Mouse (Mus musculus) left cerebral cortex, postnatal 4 days (tissue): ENCODE results near the gene Dgcr8. TPM values are rescaled to one million over a fixed set of nuclear protein-coding genes. Genes with fewer than 3 reads are reported as not detected.
A peak's percentile ranks its signal among the peaks of the same experiment; 100 is the strongest.

ENCODE experiments used
- DNase-seq: peaks from one replicate; pipeline ENCODE4 v3.0.0-alpha.2; 2022
- intact Hi-C: fragments of 180-260 bp; cut with DNase I; formaldehyde crosslinking; loops from one replicate; pipeline ENCODE4 v1.15.1; 2025
- microRNA-seq: library from miRNA; unstranded; fragments of <30 nt; microRNA quantifications from one replicate; pipeline ENCODE4 v1.2.0, GENCODE M21; 2022
- total RNA-seq, 2 experiments: library from RNA; stranded (reverse); gene quantifications; 2 replicates each; pipeline ENCODE4 v1.2.3; 2021

The Dgcr8 gene
- total RNA-seq, 2 experiments from 2014 or later = 55.6 to 58.4 TPM

DNA sequence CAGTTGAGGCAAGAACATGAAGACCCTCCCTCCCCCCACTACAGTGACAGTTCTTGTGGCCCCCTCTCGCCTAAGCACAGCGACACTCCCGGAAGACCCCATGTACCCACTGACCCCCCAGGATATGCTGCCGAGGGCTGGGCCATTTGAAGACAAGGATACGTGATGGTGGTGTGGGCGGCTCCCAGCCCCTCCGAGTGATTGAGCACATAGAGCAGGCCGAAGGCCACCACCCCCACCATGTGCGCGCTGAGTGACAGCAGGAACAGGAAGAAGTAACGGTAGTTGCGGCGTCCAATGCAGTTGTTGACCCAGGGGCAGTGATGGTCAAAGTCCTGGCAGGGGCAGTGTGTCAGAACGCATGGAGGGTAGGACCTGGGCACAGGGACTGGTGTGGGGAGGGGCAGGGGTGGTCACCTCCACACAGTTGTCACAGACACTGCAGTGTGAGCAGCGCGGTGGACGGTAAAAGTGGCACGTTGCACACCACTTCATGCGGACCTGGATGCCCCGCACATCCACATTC is 61.1 kb downstream of the Dgcr8 start:
- no peak for DNase-seq
- intact Hi-C loops = no loop called here

- DNase-seq = no peak
- intact Hi-C loops = no loop called here
Measured at GRCm38 (mm10) chr16:18227187-18227586, 61.9 kb downstream of the Dgcr8 start.

- intact Hi-C loops = no loop called here
- DNase-seq = no peak
Measured at GRCm38 (mm10) chr16:18222188-18222587, 66.9 kb downstream of the Dgcr8 start.

- DNase-seq = no peak
- intact Hi-C loops = no loop called here
Measured at GRCm38 (mm10) chr16:18221543-18221898, 67.5 kb downstream of the Dgcr8 start.

- intact Hi-C loops = no loop called here
- DNase-seq = no peak
Measured at GRCm38 (mm10) chr16:18220856-18221542, 68.0 kb downstream of the Dgcr8 start.

DNA sequence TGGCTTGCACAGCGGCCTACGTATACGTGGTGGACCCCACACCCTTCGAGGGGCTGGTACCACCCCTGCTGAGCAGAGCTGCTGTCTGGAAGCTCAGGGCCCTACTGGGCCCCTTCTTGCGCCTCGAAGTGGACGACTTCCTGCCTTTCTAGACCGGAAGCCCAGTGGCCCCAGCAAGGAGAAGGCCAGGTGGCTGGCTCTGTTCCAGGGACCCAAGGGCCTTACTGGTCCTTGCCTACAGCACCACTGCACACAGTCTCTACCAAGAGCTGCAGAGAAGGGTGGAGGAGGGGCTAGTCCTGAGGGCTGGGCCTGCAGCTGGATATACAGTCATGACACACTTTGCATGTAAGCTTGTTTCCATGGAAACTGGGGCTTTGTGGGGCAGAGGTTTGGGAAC is 69.0 kb downstream of the Dgcr8 start:
- intact Hi-C loops = no loop called here
- no peak for DNase-seq

DNA sequence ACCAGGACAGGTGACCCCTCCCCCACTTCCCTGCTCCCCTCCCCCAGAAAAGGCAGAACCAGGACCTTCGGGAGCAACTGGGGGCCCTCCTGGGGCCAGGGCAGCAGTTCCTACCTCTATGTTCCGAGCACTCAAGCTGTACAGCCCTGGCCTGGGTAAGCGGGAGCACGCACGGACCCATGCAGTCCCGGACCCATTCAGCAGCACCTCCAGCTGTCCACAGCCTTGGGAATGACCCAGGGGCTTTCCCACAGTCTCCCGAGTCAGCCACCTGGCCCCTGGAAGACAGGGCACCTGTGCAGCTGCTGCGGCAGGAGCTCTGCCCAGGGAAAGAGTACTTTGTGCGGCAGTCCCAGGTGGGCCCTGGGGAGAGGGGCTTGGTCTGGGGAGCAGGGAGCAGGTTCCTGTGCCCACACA is 70.5 kb downstream of the Dgcr8 start:
- no peak for DNase-seq
- intact Hi-C loops = loop anchor here (10.0 kb wide), 1 partner anchor 294 kb away; the partner anchor contains the start of gene Slc25a1

DNA sequence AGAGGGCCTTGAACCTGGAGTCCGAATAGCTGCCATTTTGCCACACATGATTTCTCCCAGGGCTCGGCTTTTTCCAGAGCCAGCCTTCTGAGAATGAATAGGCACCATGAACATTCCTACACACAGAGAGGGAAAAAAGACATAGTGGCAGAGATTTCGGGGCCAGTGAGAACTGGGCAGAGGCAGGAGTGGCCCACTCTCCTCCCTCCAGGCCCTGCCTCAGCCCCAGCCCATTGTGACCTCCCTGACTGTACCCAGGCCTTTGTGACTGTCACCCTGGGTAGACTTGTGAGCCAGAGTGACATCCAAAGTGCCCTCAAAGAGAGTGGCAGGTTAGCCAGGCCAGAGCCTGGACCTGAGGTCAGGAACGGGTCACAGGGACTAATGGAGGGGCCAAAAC is 71.5 kb downstream of the Dgcr8 start, which contains the start of gene Ccdc188:
TSS of gene Ccdc188 (plus strand) at position 301 of the 400 bp plus-strand sequence.
- no peak for DNase-seq
- intact Hi-C loops = loop anchor here (10.0 kb wide), 1 partner anchor 293 kb away; the partner anchor contains the start of gene Slc25a1

GRCm38 (mm10) chr16:18214858-18215257 is 74.2 kb downstream of the Dgcr8 start:
- no peak for DNase-seq
- intact Hi-C loops = loop anchor here (5.0 to 10.0 kb wide), 4 partner anchors 88 to 290 kb away; partner anchors contain the start of genes Dgcr6, Rtn4r and Slc25a1

GRCm38 (mm10) chr16:18213689-18214088 is 75.4 kb downstream of the Dgcr8 start:
- intact Hi-C loops = loop anchor here (5.0 to 10.0 kb wide), 4 partner anchors 86 to 289 kb away; partner anchors contain the start of genes Dgcr6, Rtn4r and Slc25a1

GRCm38 (mm10) chr16:18211417-18212171 is 77.5 kb downstream of the Dgcr8 start:
- intact Hi-C loops = loop anchor here (5.0 to 10.0 kb wide), 4 partner anchors 84 to 287 kb away; partner anchors contain the start of genes Dgcr6, Rtn4r and Slc25a1
- peak; percentile 98 for DNase-seq

More at GRCm38 (mm10) chr16:18213689-18214088, 75.4 kb downstream of the Dgcr8 start:
- peak; percentile 91 for DNase-seq

DNA sequence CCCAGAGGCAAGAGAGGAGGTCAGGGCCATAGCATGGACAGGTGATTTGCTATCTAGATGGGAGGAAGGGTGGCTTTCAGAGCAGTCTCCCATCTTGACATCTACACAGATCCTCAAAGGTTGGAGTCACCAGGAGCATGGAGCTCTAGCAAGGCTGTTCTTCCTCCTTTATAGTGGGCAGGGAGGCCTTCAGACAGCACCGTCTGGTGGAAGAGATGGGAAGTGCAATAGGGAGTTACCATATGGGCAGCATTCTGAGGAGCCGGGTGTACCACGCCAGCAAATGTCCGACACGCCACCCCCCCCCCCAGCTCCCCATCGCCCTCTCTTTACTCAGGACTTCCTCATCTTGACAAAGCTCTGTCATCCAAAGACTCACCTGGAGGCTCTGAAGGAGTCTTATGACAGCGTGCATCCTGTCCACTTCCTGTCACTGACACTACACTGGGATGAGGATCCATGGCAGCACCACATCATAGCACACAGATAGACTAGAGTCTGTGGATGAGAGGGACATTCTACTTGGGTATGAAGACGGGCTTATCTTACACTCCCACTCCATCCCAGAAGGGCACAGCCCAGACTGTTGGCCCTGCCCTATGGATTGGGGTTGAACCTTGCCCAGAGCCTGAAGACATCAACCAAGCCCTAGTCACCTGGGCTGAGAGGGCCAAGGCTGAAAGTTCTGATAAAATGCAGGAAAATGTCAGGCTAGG is 78.2 kb downstream of the Dgcr8 start:
- DNase-seq = peak; percentile 80
- intact Hi-C loops = loop anchor here (5.0 to 10.0 kb wide), 4 partner anchors 84 to 286 kb away; partner anchors contain the start of genes Dgcr6, Rtn4r and Slc25a1

Small RNAs within 50 kb of the gene (microRNA-seq; reads per million reads assigned to microRNA genes)
- gene Gm24572 = not detected
- gene Mir1306 = 371 reads per million, percentile 65 among the genes with 10 or more reads in this experiment
- gene Mir185 = 147 reads per million, percentile 54 among the genes with 10 or more reads in this experiment

Other genes starting within 250 kb of the Dgcr8 start
- 10 to 100 TPM; 80.9 to 85.8 TPM for gene Dgcr6, start 236.4 kb downstream of the Dgcr8 start, total RNA-seq
- gene Prodh, start 199.0 kb downstream of the Dgcr8 start, total RNA-seq = 1 to 10 TPM; 4.8 to 6.4 TPM
- 10 to 100 TPM; 63.1 to 63.3 TPM for gene Rtn4r, start 161.6 kb downstream of the Dgcr8 start, total RNA-seq
- gene Ccdc188, start 71.4 kb downstream of the Dgcr8 start, total RNA-seq = not detected
- 10 to 100 TPM; 53.8 to 54.4 TPM for gene Zdhhc8, start 54.1 kb downstream of the Dgcr8 start, total RNA-seq
- 10 to 100 TPM; 59.3 to 62.3 TPM for gene Trmt2a, start 40.6 kb downstream of the Dgcr8 start, total RNA-seq
- gene Ranbp1, start 40.5 kb downstream of the Dgcr8 start, total RNA-seq = 100 to 1,000 TPM; 158 to 160 TPM
- not detected for gene Gm49776, start 30.9 kb downstream of the Dgcr8 start, total RNA-seq
- 10 to 100 TPM; 75.0 to 84.7 TPM for gene Tango2, start 58.9 kb upstream of the Dgcr8 start, total RNA-seq
- gene Arvcf, start 58.9 kb upstream of the Dgcr8 start, total RNA-seq = 10 to 100 TPM; 74.7 to 80.3 TPM
- gene Txnrd2, start 137.1 kb upstream of the Dgcr8 start, total RNA-seq = 10 to 100 TPM; 22.2 to 24.0 TPM
- gene Comt, start 137.6 kb upstream of the Dgcr8 start, total RNA-seq = 10 to 100 TPM; 55.5 to 57.3 TPM
- gene Gnb1l, start 209.5 kb upstream of the Dgcr8 start, total RNA-seq = 1 to 10 TPM; 9.0 to 9.2 TPM
- 10 to 100 TPM; 11.7 to 11.9 TPM for gene Rtl10, start 209.7 kb upstream of the Dgcr8 start, total RNA-seq